Mouse (Mus musculus): ENCODE results near the gene Satb1.

- TF ChIP-seq CTCF (IDR thresholded peaks at IDR 0.05; ENCODE audit: low read depth) (no peak), EP300 (IDR thresholded peaks at IDR 0.05; ENCODE audit: low read depth) (no peak)
Measured at GRCm38 (mm10) chr17:51836243-51836642, 3.2 kb upstream of the Satb1 start.

Measured in heart, postnatal 0 days (tissue).